In the genomic region with DNA sequence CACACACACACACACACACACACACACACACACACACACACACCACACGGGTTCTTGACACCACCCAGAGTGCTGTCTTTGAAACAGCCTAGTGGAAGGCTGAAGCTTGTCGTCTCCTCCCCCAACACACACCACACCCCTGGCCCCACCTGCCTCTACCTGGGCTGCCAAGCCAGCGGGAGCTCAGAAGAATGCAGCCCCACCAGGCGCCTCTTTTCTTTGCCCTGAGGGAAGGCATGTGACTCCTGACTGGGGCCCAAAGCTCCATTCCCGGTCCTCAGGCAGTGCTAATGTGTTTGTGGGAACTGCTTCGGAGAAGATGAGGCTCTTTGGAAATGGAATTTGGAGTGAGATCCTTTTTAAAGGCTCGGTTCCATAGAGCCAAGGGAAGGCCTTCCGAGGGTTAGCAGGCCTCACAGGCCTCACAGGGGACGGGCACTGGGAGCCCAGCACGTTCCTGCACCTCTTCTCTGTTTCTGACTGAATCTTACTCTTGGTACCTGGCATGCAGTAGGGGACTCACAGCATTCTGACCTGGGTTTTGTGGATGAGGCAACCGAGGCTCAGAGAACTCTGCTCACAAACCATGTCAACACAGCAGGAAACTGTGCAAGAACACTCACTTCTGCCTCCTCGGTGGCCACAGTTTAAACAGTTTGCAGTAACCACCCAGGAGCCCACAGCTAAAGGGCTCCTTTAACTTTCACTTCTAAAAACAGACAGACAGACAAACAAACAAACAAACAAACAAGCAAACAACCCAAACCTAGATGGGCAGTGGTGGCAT, we compare ENCODE assay signal across 13 mouse cellular contexts.
A peak's percentile ranks its signal among the peaks of the same experiment; 100 is the strongest.
DNase-seq lines count a peak whose midpoint lies in the region; ATAC-seq and TF ChIP-seq lines count a peak whose summit lies in the region.
"Had no signal": no experiment of that assay in that cellular context is flagged by ENCODE, and none has a peak within 500 bp of the region (broad histone marks: within the 10 kb centered on the region; RNA-seq: fewer than 3 reads in every experiment).

No protein-coding gene starts in this region.

- H3K9me3 ChIP-seq in midbrain, embryonic 10.5 days (replicated peaks) = no peaks in the 10 kb centered on the region
- H3K9me3 ChIP-seq in midbrain, embryonic 15.5 days = no peaks in the 10 kb centered on the region
- no peaks in the 10 kb centered on the region for H3K9me3 ChIP-seq in embryonic facial prominence, embryonic 14.5 days (ENCODE audit: control insufficient read depth, low read length)
- H3K9me3 ChIP-seq in stomach, postnatal 0 days (ENCODE audit: control insufficient read depth, low read length) = no peaks in the 10 kb centered on the region
- H3K9me3 ChIP-seq: forebrain, embryonic 15.5 days had no signal

- 43% methylated on average over 12 of the region's 12 CpGs for WGBS in midbrain, embryonic 10.5 days
- WGBS in midbrain, embryonic 15.5 days = 45% methylated on average over 12 of the region's 12 CpGs
- 31% methylated on average over 12 of the region's 12 CpGs for WGBS in embryonic facial prominence, embryonic 14.5 days
- WGBS in stomach, postnatal 0 days = 37% methylated on average over 12 of the region's 12 CpGs

- 0 out of 2 replicates have a peak, but pooled peaks have one; percentile 5 for TF ChIP-seq CTCF in stomach, postnatal 0 days (IDR thresholded peaks at IDR 0.05; ENCODE audit: low read depth)

- no peaks in the 10 kb centered on the region for H3K27me3 ChIP-seq in midbrain, embryonic 10.5 days (ENCODE audit: low read depth, poor library complexity, severe bottlenecking)
- H3K27me3 ChIP-seq in midbrain, embryonic 15.5 days (replicated peaks) = no peaks in the 10 kb centered on the region
- no peaks in the 10 kb centered on the region for H3K27me3 ChIP-seq in embryonic facial prominence, embryonic 14.5 days (replicated peaks; ENCODE audit: control insufficient read depth, insufficient read depth, low read length)
- no peaks in the 10 kb centered on the region for H3K27me3 ChIP-seq in stomach, postnatal 0 days (ENCODE audit: control insufficient read depth, insufficient read depth, low read length)
- H3K27me3 ChIP-seq: forebrain, embryonic 15.5 days had no signal

- intact Hi-C loops in left cerebral cortex, postnatal 4 days (cut with DNase I) = no loop called here

- no peaks in the 10 kb centered on the region for H3K36me3 ChIP-seq in midbrain, embryonic 10.5 days
- no peaks in the 10 kb centered on the region for H3K36me3 ChIP-seq in midbrain, embryonic 15.5 days (replicated peaks)
- H3K36me3 ChIP-seq in embryonic facial prominence, embryonic 14.5 days (ENCODE audit: control insufficient read depth, insufficient read depth, low read length) = no peaks in the 10 kb centered on the region
- H3K36me3 ChIP-seq in stomach, postnatal 0 days (ENCODE audit: control insufficient read depth, insufficient read depth, low read length) = no peaks in the 10 kb centered on the region
- H3K36me3 ChIP-seq: forebrain, embryonic 15.5 days had no signal

- DNase-seq in midbrain, embryonic 10.5 days (ENCODE audit: low spot score) = no peak
- DNase-seq in embryonic facial prominence, embryonic 14.5 days (ENCODE audit: low spot score) = peak; percentile 70
- DNase-seq in kidney, postnatal 36 days = peak; percentile 32 to 46
- peak; percentile 89 for DNase-seq in stomach, postnatal 0 days (ENCODE audit: low spot score)
- DNase-seq in cerebellum, postnatal 10 days = no peak
- DNase-seq in left cerebral cortex, postnatal 4 days = no peak
- DNase-seq: cerebellum, postnatal 25 days; thymus, adult 18-20 months had no signal

- ATAC-seq in midbrain, embryonic 15.5 days (replicated peaks) = no peak
- peak; percentile 86 for ATAC-seq in embryonic facial prominence, embryonic 14.5 days (ENCODE audit: low read depth)
- ATAC-seq in stomach, postnatal 0 days (ENCODE audit: low FRiP score, low TSS enrichment) = peak; percentile 93
- ATAC-seq: forebrain, embryonic 15.5 days; inflammation-experienced regulatory T-cells, adult 6 months had no signal

- H3K4me2 ChIP-seq in midbrain, embryonic 15.5 days = no peak overlapping the region
- H3K4me2 ChIP-seq in embryonic facial prominence, embryonic 14.5 days (ENCODE audit: low read depth, low read length) = no peak overlapping the region
- no peak overlapping the region for H3K4me2 ChIP-seq in stomach, postnatal 0 days (replicated peaks; ENCODE audit: low read depth)
- H3K4me2 ChIP-seq: forebrain, embryonic 15.5 days; heart, embryonic 11.5 days had no signal

- H3K4me1 ChIP-seq in midbrain, embryonic 10.5 days = peaks cover 24% of the 10 kb centered on the region
- H3K4me1 ChIP-seq in midbrain, embryonic 15.5 days = no peaks in the 10 kb centered on the region
- H3K4me1 ChIP-seq in embryonic facial prominence, embryonic 14.5 days (ENCODE audit: control insufficient read depth, insufficient read depth, low read length) = peaks cover 4% of the 10 kb centered on the region
- peaks cover 3% of the 10 kb centered on the region; the same call in 1 of the 2 replicates for H3K4me1 ChIP-seq in stomach, postnatal 0 days (replicated peaks; ENCODE audit: control insufficient read depth, insufficient read depth)
- H3K4me1 ChIP-seq: forebrain, embryonic 15.5 days had no signal

- H3K4me3 ChIP-seq in midbrain, embryonic 10.5 days = no peak overlapping the region
- H3K4me3 ChIP-seq in midbrain, embryonic 15.5 days = no peak overlapping the region
- H3K4me3 ChIP-seq in embryonic facial prominence, embryonic 14.5 days (ENCODE audit: low read depth, low read length) = no peak overlapping the region
- no peak overlapping the region for H3K4me3 ChIP-seq in stomach, postnatal 0 days (ENCODE audit: low read depth, low read length)
- H3K4me3 ChIP-seq: forebrain, embryonic 15.5 days; myocyte had no signal

- H3K27ac ChIP-seq in midbrain, embryonic 10.5 days (replicated peaks) = 0 out of 2 replicates have a peak overlapping the region, but pooled peaks have one; percentile 28
- H3K27ac ChIP-seq in midbrain, embryonic 15.5 days = no peak overlapping the region
- H3K27ac ChIP-seq in embryonic facial prominence, embryonic 14.5 days (replicated peaks; ENCODE audit: low read depth, low read length) = no peak overlapping the region
- H3K27ac ChIP-seq in stomach, postnatal 0 days (replicated peaks) = peak overlapping the region; percentile 63
- H3K27ac ChIP-seq: forebrain, embryonic 15.5 days had no signal

- no peak for TF ChIP-seq EP300 in stomach, postnatal 0 days (optimal IDR thresholded peaks at IDR 0.05)

- no peak overlapping the region for H3K9ac ChIP-seq in midbrain, embryonic 15.5 days
- no peak overlapping the region for H3K9ac ChIP-seq in embryonic facial prominence, embryonic 14.5 days (ENCODE audit: low read depth, low read length)
- no peak overlapping the region for H3K9ac ChIP-seq in stomach, postnatal 0 days (ENCODE audit: low read length)
- H3K9ac ChIP-seq: forebrain, embryonic 15.5 days had no signal

Comparison
In these comparisons a context has a peak if more than half of its experiments do, and no peak if none do; other contexts are left out.
1. H3K27ac ChIP-seq: peak in midbrain, embryonic 10.5 days (single experiment) and stomach, postnatal 0 days (single experiment); none in midbrain, embryonic 15.5 days (single experiment) and embryonic facial prominence, embryonic 14.5 days (single experiment).
2. DNase-seq: peak in embryonic facial prominence, embryonic 14.5 days (single experiment), kidney, postnatal 36 days (2 of 2) and stomach, postnatal 0 days (single experiment); none in midbrain, embryonic 10.5 days (single experiment), cerebellum, postnatal 10 days (0 of 2) and left cerebral cortex, postnatal 4 days (single experiment).